Mouse (Mus musculus): ENCODE measurements at regions not wholly inside any gene's neighbourhood (a gene's known extent, or its start where the extent isn't known, plus 50 kb on each side); places are given as distances from the start of the nearest gene placed in this dataset.

DNA sequence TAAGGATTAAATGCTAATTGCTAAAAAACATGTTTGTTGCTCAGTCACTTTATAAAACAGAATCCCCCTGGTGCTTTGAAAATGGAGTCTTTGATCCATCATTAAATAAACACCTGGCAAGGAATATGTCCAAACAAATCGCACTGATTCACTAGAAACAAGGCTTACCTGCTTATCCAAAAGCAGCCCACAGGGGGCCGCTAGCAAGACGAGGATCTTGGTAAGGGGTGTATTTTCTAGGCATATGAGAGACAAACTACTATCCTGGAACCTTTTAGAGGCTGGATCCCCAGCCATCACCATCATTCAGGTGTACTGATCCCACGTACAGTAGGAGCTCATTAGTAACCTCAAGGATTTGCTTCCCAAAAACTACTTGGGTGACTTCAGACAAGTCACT, 201.2 kb downstream of the Gpam start:
- TF ChIP-seq CTCF (IDR thresholded peaks at IDR 0.05) (no peak), EP300 (IDR thresholded peaks at IDR 0.05) (no peak)

All from lung, postnatal 0 days (tissue).